In the genomic region with DNA sequence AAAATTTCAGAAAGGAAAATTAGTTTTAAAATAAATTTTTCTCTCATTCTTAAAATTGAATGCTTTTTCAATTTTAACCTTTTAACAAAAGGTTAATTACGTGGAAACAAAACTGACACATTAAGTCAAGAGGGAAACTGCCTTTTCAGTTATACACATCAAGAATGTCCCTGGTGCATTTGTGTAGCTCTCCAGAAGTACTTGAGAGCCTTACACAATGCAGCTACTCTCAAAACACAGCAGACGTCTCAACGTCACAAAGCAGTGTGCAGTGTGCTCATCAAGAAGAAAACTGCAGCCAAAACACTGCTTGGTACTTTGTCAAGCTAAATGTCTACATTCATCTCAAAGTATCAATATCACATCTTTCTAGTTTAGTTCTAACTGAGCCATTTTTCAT, we compare ENCODE assay signal across 28 mouse cellular contexts. TPM values are rescaled to one million over a fixed set of nuclear protein-coding genes. Genes with fewer than 3 reads are reported as not detected.
DNase-seq lines count a peak whose midpoint lies in the region; ATAC-seq lines count a peak whose summit lies in the region.
"Had no signal": no experiment of that assay in that cellular context is flagged by ENCODE, and none has a peak within 500 bp of the region (broad histone marks: within the 10 kb centered on the region; RNA-seq: fewer than 3 reads in every experiment).

No protein-coding gene starts in this region.

- H3K27ac ChIP-seq in forebrain, embryonic 14.5 days (ENCODE audit: low read depth, low read length): no peak overlapping the region
- no peak overlapping the region for H3K27ac ChIP-seq in forebrain, embryonic 11.5 days (ENCODE audit: low read depth, low read length)
- H3K27ac ChIP-seq in midbrain, embryonic 11.5 days (ENCODE audit: low read depth, low read length): no peak overlapping the region
- H3K27ac ChIP-seq in midbrain, embryonic 15.5 days: no peak overlapping the region
- H3K27ac ChIP-seq: embryonic facial prominence, embryonic 13.5 days; embryonic facial prominence, embryonic 15.5 days; forebrain, embryonic 10.5 days; forebrain, embryonic 13.5 days had no signal

- 65% methylated on average over 3 of the region's 3 CpGs for WGBS in forebrain, embryonic 14.5 days
- 77% methylated on average over 3 of the region's 3 CpGs for WGBS in forebrain, embryonic 11.5 days
- WGBS in midbrain, embryonic 11.5 days: 76% methylated on average over 3 of the region's 3 CpGs
- WGBS in midbrain, embryonic 15.5 days: 75% methylated on average over 3 of the region's 3 CpGs

- H3K9ac ChIP-seq in forebrain, embryonic 14.5 days (ENCODE audit: low read length): no peak overlapping the region
- H3K9ac ChIP-seq in forebrain, embryonic 11.5 days (ENCODE audit: low read length): no peak overlapping the region
- no peak overlapping the region for H3K9ac ChIP-seq in midbrain, embryonic 11.5 days (ENCODE audit: low read length)
- no peak overlapping the region for H3K9ac ChIP-seq in midbrain, embryonic 15.5 days
- H3K9ac ChIP-seq: embryonic facial prominence, embryonic 13.5 days; embryonic facial prominence, embryonic 15.5 days; forebrain, embryonic 13.5 days had no signal

- no peak overlapping the region for H3K4me3 ChIP-seq in forebrain, embryonic 14.5 days (ENCODE audit: low read depth, low read length)
- no peak overlapping the region for H3K4me3 ChIP-seq in forebrain, embryonic 11.5 days (ENCODE audit: low read depth, low read length)
- H3K4me3 ChIP-seq in midbrain, embryonic 11.5 days (ENCODE audit: low read depth, low read length): no peak overlapping the region
- H3K4me3 ChIP-seq in midbrain, embryonic 15.5 days: no peak overlapping the region
- H3K4me3 ChIP-seq: embryonic facial prominence, embryonic 13.5 days; embryonic facial prominence, embryonic 15.5 days; erythroblast, embryonic 14.5 days; forebrain, embryonic 10.5 days; forebrain, embryonic 13.5 days had no signal

- no peaks in the 10 kb centered on the region for H3K4me1 ChIP-seq in forebrain, embryonic 14.5 days (ENCODE audit: control insufficient read depth, insufficient read depth, low read length)
- H3K4me1 ChIP-seq in forebrain, embryonic 11.5 days (replicated peaks; ENCODE audit: control insufficient read depth, insufficient read depth, low read length): no peaks in the 10 kb centered on the region
- no peaks in the 10 kb centered on the region for H3K4me1 ChIP-seq in midbrain, embryonic 11.5 days (ENCODE audit: control insufficient read depth, insufficient read depth, low read length)
- no peaks in the 10 kb centered on the region for H3K4me1 ChIP-seq in midbrain, embryonic 15.5 days
- H3K4me1 ChIP-seq: embryonic facial prominence, embryonic 13.5 days; embryonic facial prominence, embryonic 15.5 days; forebrain, embryonic 10.5 days; forebrain, embryonic 13.5 days had no signal

- no peak overlapping the region for H3K4me2 ChIP-seq in forebrain, embryonic 14.5 days (ENCODE audit: low read length)
- H3K4me2 ChIP-seq in forebrain, embryonic 11.5 days (ENCODE audit: low read depth, low read length, severe bottlenecking): no peak overlapping the region
- no peak overlapping the region for H3K4me2 ChIP-seq in midbrain, embryonic 11.5 days
- no peak overlapping the region for H3K4me2 ChIP-seq in midbrain, embryonic 15.5 days
- H3K4me2 ChIP-seq: embryonic facial prominence, embryonic 13.5 days; embryonic facial prominence, embryonic 15.5 days; forebrain, embryonic 13.5 days had no signal

- no peaks in the 10 kb centered on the region for H3K9me3 ChIP-seq in forebrain, embryonic 14.5 days (replicated peaks; ENCODE audit: control insufficient read depth, low read length)
- H3K9me3 ChIP-seq in forebrain, embryonic 11.5 days (ENCODE audit: control insufficient read depth, low read length): no peaks in the 10 kb centered on the region
- H3K9me3 ChIP-seq in midbrain, embryonic 11.5 days (ENCODE audit: control insufficient read depth, low read length): no peaks in the 10 kb centered on the region
- H3K9me3 ChIP-seq in midbrain, embryonic 15.5 days: no peaks in the 10 kb centered on the region
- H3K9me3 ChIP-seq: embryonic facial prominence, embryonic 13.5 days; embryonic facial prominence, embryonic 15.5 days; forebrain, embryonic 10.5 days; forebrain, embryonic 13.5 days; G1E had no signal

- H3K36me3 ChIP-seq in forebrain, embryonic 14.5 days (ENCODE audit: control insufficient read depth, insufficient read depth, low read length): peaks cover 62% of the 10 kb centered on the region
- no peaks in the 10 kb centered on the region; the same call in 1 of the 2 replicates for H3K36me3 ChIP-seq in forebrain, embryonic 11.5 days (ENCODE audit: control insufficient read depth, insufficient read depth, low read length)
- H3K36me3 ChIP-seq in midbrain, embryonic 11.5 days (ENCODE audit: control insufficient read depth, insufficient read depth, low read length): peaks cover 5% of the 10 kb centered on the region
- H3K36me3 ChIP-seq in midbrain, embryonic 15.5 days (replicated peaks): peaks cover 47% of the 10 kb centered on the region

- H3K27me3 ChIP-seq in forebrain, embryonic 14.5 days (replicated peaks; ENCODE audit: control insufficient read depth, insufficient read depth, low read length): no peaks in the 10 kb centered on the region
- H3K27me3 ChIP-seq in forebrain, embryonic 11.5 days (ENCODE audit: control insufficient read depth, insufficient read depth, low read length): no peaks in the 10 kb centered on the region
- H3K27me3 ChIP-seq in midbrain, embryonic 11.5 days (ENCODE audit: control insufficient read depth, insufficient read depth, low read length): no peaks in the 10 kb centered on the region
- no peaks in the 10 kb centered on the region for H3K27me3 ChIP-seq in midbrain, embryonic 15.5 days (replicated peaks)
- H3K27me3 ChIP-seq: CH12.LX; embryonic facial prominence, embryonic 13.5 days; embryonic facial prominence, embryonic 15.5 days; forebrain, embryonic 13.5 days; Patski had no signal

- peak; percentile 8 for DNase-seq in forebrain, embryonic 14.5 days (ENCODE audit: low spot score)
- no peak for DNase-seq in forebrain, embryonic 11.5 days (ENCODE audit: low spot score)
- peak; percentile 33 for DNase-seq in lung, postnatal 25 days (ENCODE audit: low spot score)
- no peak for DNase-seq in lung, postnatal 14 days
- DNase-seq in midbrain, embryonic 11.5 days (ENCODE audit: low spot score, missing footprints): peak; percentile 73
- DNase-seq: adrenal gland, adult 8-10 months; adrenal gland, postnatal 14 days; adrenal gland, postnatal 36 days; B cell, adult 2 months; cerebellum, adult 11 months; cerebellum, adult 18-20 months; cerebellum, adult 8-10 months; cerebellum, adult 9-11 months; cerebellum, postnatal 14 days; cerebellum, postnatal 36 days; embryo, embryonic 11 days had no signal

- no peak for ATAC-seq in forebrain, embryonic 14.5 days
- no peak for ATAC-seq in forebrain, embryonic 11.5 days (replicated peaks; ENCODE audit: low FRiP score)
- ATAC-seq in midbrain, embryonic 11.5 days (ENCODE audit: low FRiP score): no peak
- no peak for ATAC-seq in midbrain, embryonic 15.5 days (replicated peaks)
- ATAC-seq: activated CD4-positive, CD25-positive, alpha-beta regulatory T cell, adult 4 months; CD4-positive, CD25-positive, alpha-beta regulatory T cell, adult 4 months; forebrain, embryonic 13.5 days; forebrain, embryonic 16.5 days; Patski had no signal

RNA-seq across cellular contexts. Expression of a gene that starts 50.3 kb away (rescaled TPM):
- polyA plus RNA-seq in forebrain, embryonic 14.5 days (2014; fragmentation: Nextera tagmentation; extraction: Ambion mirVana): 440 and 445 TPM in 2 replicates
- 463 and 475 TPM in 2 replicates for polyA plus RNA-seq in forebrain, embryonic 11.5 days (2014; fragmentation: Nextera tagmentation; extraction: Ambion mirVana)
- 494 and 501 TPM in 2 replicates for polyA plus RNA-seq in midbrain, embryonic 11.5 days (2014; fragmentation: Nextera tagmentation; extraction: Ambion mirVana)
- polyA plus RNA-seq in midbrain, embryonic 15.5 days (2015; fragmentation: Nextera tagmentation; extraction: Ambion mirVana): 442 and 503 TPM in 2 replicates

Comparison
In these comparisons a context has a peak if more than half of its experiments do, and no peak if none do; other contexts are left out.
1. DNase-seq: peak in forebrain, embryonic 14.5 days (single experiment), lung, postnatal 25 days (single experiment) and midbrain, embryonic 11.5 days (single experiment); none in forebrain, embryonic 11.5 days (single experiment) and lung, postnatal 14 days (single experiment).